Mouse (Mus musculus): ENCODE measurements around the gene Syncrip.
"Not testable (repeated sequence)": the region's sequence is repeated elsewhere in the genome, so short reads cannot be mapped to it uniquely, and the experiment has no call there.

Gene Syncrip

GRCm38 (mm10) chr9:88482829-88483396, 539 bp upstream of the Syncrip start:
- peak in 1 of 2 experiments; percentile 84 for DNase-seq (ENCODE audit: low spot score in 2 of 2)

GRCm38 (mm10) chr9:88481791-88482160, 598 bp downstream of the Syncrip start:
- peak; percentile 61 to 62 for DNase-seq (ENCODE audit: low spot score in 2 of 2)

- peak; percentile 26 to 67 for DNase-seq (ENCODE audit: low spot score in 2 of 2)
Observed at GRCm38 (mm10) chr9:88481061-88481790, 1.1 kb downstream of the Syncrip start.

GRCm38 (mm10) chr9:88480120-88480519, 2.3 kb downstream of the Syncrip start:
- no peak for DNase-seq (ENCODE audit: low spot score in 2 of 2)

GRCm38 (mm10) chr9:88476138-88476537, 6.2 kb downstream of the Syncrip start:
- no peak for DNase-seq (ENCODE audit: low spot score in 2 of 2)

- DNase-seq (ENCODE audit: low spot score in 2 of 2), result not testable (repeated sequence)
Observed at GRCm38 (mm10) chr9:88461017-88461416, 21.4 kb downstream of the Syncrip start.

GRCm38 (mm10) chr9:88439991-88440390, 42.4 kb downstream of the Syncrip start:
- DNase-seq (ENCODE audit: low spot score in 2 of 2), result no peak

GRCm38 (mm10) chr9:88439238-88439600, 43.2 kb downstream of the Syncrip start:
- no peak for DNase-seq (ENCODE audit: low spot score in 2 of 2)

- DNase-seq (ENCODE audit: low spot score in 2 of 2), result peak; percentile 94 to 95
Observed at GRCm38 (mm10) chr9:88438555-88439237, 43.7 kb downstream of the Syncrip start, which contains the start of gene Snx14. Gene Snx14, minus strand, starts transcription at chr9:88438958.

- no peak for DNase-seq (ENCODE audit: low spot score in 2 of 2)
Observed at GRCm38 (mm10) chr9:88438237-88438554, 44.2 kb downstream of the Syncrip start.

GRCm38 (mm10) chr9:88437342-88438236, 44.8 kb downstream of the Syncrip start:
- DNase-seq (ENCODE audit: low spot score in 2 of 2), result no peak

GRCm38 (mm10) chr9:88424356-88424755, 58.0 kb downstream of the Syncrip start:
- no peak for DNase-seq (ENCODE audit: low spot score in 2 of 2)

GRCm38 (mm10) chr9:88422428-88422827, 59.9 kb downstream of the Syncrip start:
- no peak for DNase-seq (ENCODE audit: low spot score in 2 of 2)

GRCm38 (mm10) chr9:88416752-88417151, 65.6 kb downstream of the Syncrip start:
- DNase-seq (ENCODE audit: low spot score in 2 of 2), result no peak

GRCm38 (mm10) chr9:88409978-88410377, 72.4 kb downstream of the Syncrip start:
- DNase-seq (ENCODE audit: low spot score in 2 of 2), result no peak

- no peak for DNase-seq (ENCODE audit: low spot score in 2 of 2)
Observed at GRCm38 (mm10) chr9:88404515-88404914, 77.9 kb downstream of the Syncrip start.

GRCm38 (mm10) chr9:88404088-88404487, 78.3 kb downstream of the Syncrip start:
- DNase-seq (ENCODE audit: low spot score in 2 of 2), result no peak

GRCm38 (mm10) chr9:88398461-88398860, 83.9 kb downstream of the Syncrip start:
- no peak for DNase-seq (ENCODE audit: low spot score in 2 of 2)

Data from urinary bladder, postnatal 4 days (tissue).